Mouse (Mus musculus): ENCODE data around the gene Spn. TPM values are rescaled to one million over a fixed set of nuclear protein-coding genes. Genes with fewer than 3 reads are reported as not detected.

The Spn gene
- total and polyA plus RNA-seq, 2 experiments from 2014 or later: 0.10 to 0.19 TPM

GRCm38 (mm10) chr7:127083689-127084088, 53.9 kb downstream of the Spn start:
- H3K4me2 ChIP-seq (ENCODE audit: low read depth, low read length): no peak overlapping the region
- no peak for TF ChIP-seq EP300 (IDR thresholded peaks at IDR 0.05; ENCODE audit: low read depth)
- no peak for TF ChIP-seq CTCF (IDR thresholded peaks at IDR 0.05; ENCODE audit: low read depth)
- ATAC-seq (ENCODE audit: insufficient read depth, low read depth): no peak

GRCm38 (mm10) chr7:127082995-127083394, 54.6 kb downstream of the Spn start:
- 41% methylated on average over 2 of the region's 2 CpGs for WGBS
- Histone ChIP-seq H3K4me1 (ENCODE audit: control insufficient read depth, insufficient read depth) (peaks cover 7% of the 10 kb centered on the region; the same call in 1 of the 2 replicates), H3K9me3 (replicated peaks; ENCODE audit: control insufficient read depth, low read length) (no peaks in the 10 kb centered on the region), H3K27ac (ENCODE audit: low read depth) (no peak overlapping the region), H3K9ac (replicated peaks; ENCODE audit: low read depth, low read length) (no peak overlapping the region), H3K4me2 (ENCODE audit: low read depth, low read length) (no peak overlapping the region), H3K27me3 (ENCODE audit: control insufficient read depth, insufficient read depth, low read length) (no peaks in the 10 kb centered on the region), H3K4me3 (ENCODE audit: low read depth, low read length) (no peak overlapping the region), H3K36me3 (replicated peaks; ENCODE audit: control insufficient read depth, insufficient read depth, low read length) (no peaks in the 10 kb centered on the region)
- ATAC-seq (ENCODE audit: insufficient read depth, low read depth): no peak
- TF ChIP-seq CTCF (IDR thresholded peaks at IDR 0.05; ENCODE audit: low read depth) (no peak), EP300 (IDR thresholded peaks at IDR 0.05; ENCODE audit: low read depth) (no peak)
- no peak for DNase-seq (ENCODE audit: low spot score)

More at GRCm38 (mm10) chr7:127083689-127084088, 53.9 kb downstream of the Spn start:
- no peak for DNase-seq (ENCODE audit: low spot score)
- WGBS: 76% methylated on average over 4 of the region's 4 CpGs
- no peak overlapping the region for H3K9ac ChIP-seq (replicated peaks; ENCODE audit: low read depth, low read length)
- peaks cover 7% of the 10 kb centered on the region; the same call in 1 of the 2 replicates for H3K4me1 ChIP-seq (ENCODE audit: control insufficient read depth, insufficient read depth)
- no peaks in the 10 kb centered on the region for H3K27me3 ChIP-seq (ENCODE audit: control insufficient read depth, insufficient read depth, low read length)
- no peak overlapping the region for H3K4me3 ChIP-seq (ENCODE audit: low read depth, low read length)
- no peak overlapping the region for H3K27ac ChIP-seq (ENCODE audit: low read depth)
- H3K9me3 ChIP-seq (replicated peaks; ENCODE audit: control insufficient read depth, low read length): no peaks in the 10 kb centered on the region
- no peaks in the 10 kb centered on the region for H3K36me3 ChIP-seq (replicated peaks; ENCODE audit: control insufficient read depth, insufficient read depth, low read length)

- H3K4me3 ChIP-seq (ENCODE audit: low read depth, low read length): no peak overlapping the region
- no peak for DNase-seq (ENCODE audit: low spot score)
- ATAC-seq (ENCODE audit: insufficient read depth, low read depth): no peak
- 50% methylated on average over 8 of the region's 8 CpGs for WGBS
- no peak for TF ChIP-seq CTCF (IDR thresholded peaks at IDR 0.05; ENCODE audit: low read depth)
- TF ChIP-seq EP300 (IDR thresholded peaks at IDR 0.05; ENCODE audit: low read depth): no peak
- H3K36me3 ChIP-seq (replicated peaks; ENCODE audit: control insufficient read depth, insufficient read depth, low read length): no peaks in the 10 kb centered on the region
- H3K27ac ChIP-seq (ENCODE audit: low read depth): no peak overlapping the region
- H3K9me3 ChIP-seq (replicated peaks; ENCODE audit: control insufficient read depth, low read length): no peaks in the 10 kb centered on the region
- no peak overlapping the region for H3K4me2 ChIP-seq (ENCODE audit: low read depth, low read length)
- no peak overlapping the region for H3K9ac ChIP-seq (replicated peaks; ENCODE audit: low read depth, low read length)
- H3K4me1 ChIP-seq (ENCODE audit: control insufficient read depth, insufficient read depth): peaks cover 7% of the 10 kb centered on the region; the same call in 1 of the 2 replicates
- no peaks in the 10 kb centered on the region for H3K27me3 ChIP-seq (ENCODE audit: control insufficient read depth, insufficient read depth, low read length)
These were observed 55.4 kb downstream of the Spn start for GRCm38 (mm10) chr7:127082271-127082670.

Other genes starting within 250 kb of the Spn start
- gene Tmem219, start 214.9 kb downstream of the Spn start, total RNA-seq (2014; rRNA removed; ENCODE audit: low replicate concordance): 19.9 and 30.0 TPM in 2 replicates
- gene Tmem219, start 214.9 kb downstream of the Spn start, polyA plus RNA-seq (2015; fragmentation: Nextera tagmentation; extraction: Ambion mirVana): 19.9 and 20.5 TPM in 2 replicates
- gene Kctd13, start 208.9 kb downstream of the Spn start, total RNA-seq (2014; rRNA removed; ENCODE audit: low replicate concordance): 6.8 and 8.2 TPM in 2 replicates
- 11.2 TPM in 2 replicates for gene Kctd13, start 208.9 kb downstream of the Spn start, polyA plus RNA-seq (2015; fragmentation: Nextera tagmentation; extraction: Ambion mirVana)
- gene Asphd1, start 188.2 kb downstream of the Spn start, total RNA-seq (2014; rRNA removed; ENCODE audit: low replicate concordance): 0.23 TPM in 1 of 2 replicates, not detected in the other
- not detected in 2 replicates for gene Asphd1, start 188.2 kb downstream of the Spn start, polyA plus RNA-seq (2015; fragmentation: Nextera tagmentation; extraction: Ambion mirVana)
- gene Sez6l2, start 187.3 kb downstream of the Spn start, total RNA-seq (2014; rRNA removed; ENCODE audit: low replicate concordance): 8.7 and 14.2 TPM in 2 replicates
- 1.5 and 1.7 TPM in 2 replicates for gene Sez6l2, start 187.3 kb downstream of the Spn start, polyA plus RNA-seq (2015; fragmentation: Nextera tagmentation; extraction: Ambion mirVana)
- 135 and 150 TPM in 2 replicates for gene Cdipt, start 161.9 kb downstream of the Spn start, total RNA-seq (2014; rRNA removed; ENCODE audit: low replicate concordance)
- gene Cdipt, start 161.9 kb downstream of the Spn start, polyA plus RNA-seq (2015; fragmentation: Nextera tagmentation; extraction: Ambion mirVana): 64.0 and 67.5 TPM in 2 replicates
- gene Cdiptos, start 161.7 kb downstream of the Spn start, total RNA-seq (2014; rRNA removed; ENCODE audit: low replicate concordance): 1.8 TPM in 1 of 2 replicates, not detected in the other
- gene Cdiptos, start 161.7 kb downstream of the Spn start, polyA plus RNA-seq (2015; fragmentation: Nextera tagmentation; extraction: Ambion mirVana): 1.2 and 1.5 TPM in 2 replicates
- 24.2 and 32.5 TPM in 2 replicates for gene Mvp, start 123.2 kb downstream of the Spn start, total RNA-seq (2014; rRNA removed; ENCODE audit: low replicate concordance)
- gene Mvp, start 123.2 kb downstream of the Spn start, polyA plus RNA-seq (2015; fragmentation: Nextera tagmentation; extraction: Ambion mirVana): 16.1 and 17.4 TPM in 2 replicates
- gene Pagr1b, start 121.3 kb downstream of the Spn start, total RNA-seq (2014; rRNA removed; ENCODE audit: low replicate concordance): not detected in 2 replicates
- gene Pagr1b, start 121.3 kb downstream of the Spn start, polyA plus RNA-seq (2015; fragmentation: Nextera tagmentation; extraction: Ambion mirVana): not detected in 2 replicates
- gene Pagr1a, start 120.5 kb downstream of the Spn start, total RNA-seq (2014; rRNA removed; ENCODE audit: low replicate concordance): not detected in 2 replicates
- 21.7 and 44.8 TPM in 2 replicates for gene Pagr1a, start 120.5 kb downstream of the Spn start, polyA plus RNA-seq (2015; fragmentation: Nextera tagmentation; extraction: Ambion mirVana)
- 22.8 and 24.8 TPM in 2 replicates for gene Gm42742, start 116.7 kb downstream of the Spn start, total RNA-seq (2014; rRNA removed; ENCODE audit: low replicate concordance)
- 5.7 and 44.5 TPM in 2 replicates for gene Gm42742, start 116.7 kb downstream of the Spn start, polyA plus RNA-seq (2015; fragmentation: Nextera tagmentation; extraction: Ambion mirVana)
- gene Prrt2, start 116.6 kb downstream of the Spn start, total RNA-seq (2014; rRNA removed; ENCODE audit: low replicate concordance): not detected in 2 replicates
- 0.23 and 1.1 TPM in 2 replicates for gene Prrt2, start 116.6 kb downstream of the Spn start, polyA plus RNA-seq (2015; fragmentation: Nextera tagmentation; extraction: Ambion mirVana)
- 89.0 and 89.3 TPM in 2 replicates for gene Maz, start 110.8 kb downstream of the Spn start, total RNA-seq (2014; rRNA removed; ENCODE audit: low replicate concordance)
- gene Maz, start 110.8 kb downstream of the Spn start, polyA plus RNA-seq (2015; fragmentation: Nextera tagmentation; extraction: Ambion mirVana): 15.6 and 16.1 TPM in 2 replicates
- 20.9 and 43.1 TPM in 2 replicates for gene Kif22, start 95.4 kb downstream of the Spn start, total RNA-seq (2014; rRNA removed; ENCODE audit: low replicate concordance)
- 22.4 and 22.8 TPM in 2 replicates for gene Kif22, start 95.4 kb downstream of the Spn start, polyA plus RNA-seq (2015; fragmentation: Nextera tagmentation; extraction: Ambion mirVana)
- not detected in 2 replicates for gene Zg16, start 50.5 kb downstream of the Spn start, total RNA-seq (2014; rRNA removed; ENCODE audit: low replicate concordance)
- gene Zg16, start 50.5 kb downstream of the Spn start, polyA plus RNA-seq (2015; fragmentation: Nextera tagmentation; extraction: Ambion mirVana): 0.33 TPM in 1 of 2 replicates, not detected in the other
- gene AI467606, start 46.5 kb downstream of the Spn start, total RNA-seq (2014; rRNA removed; ENCODE audit: low replicate concordance): 0.50 and 5.4 TPM in 2 replicates
- 0.89 and 0.94 TPM in 2 replicates for gene AI467606, start 46.5 kb downstream of the Spn start, polyA plus RNA-seq (2015; fragmentation: Nextera tagmentation; extraction: Ambion mirVana)
- 0.42 and 2.3 TPM in 2 replicates for gene Qprt, start 15.6 kb downstream of the Spn start, total RNA-seq (2014; rRNA removed; ENCODE audit: low replicate concordance)
- 0.88 and 1.1 TPM in 2 replicates for gene Qprt, start 15.6 kb downstream of the Spn start, polyA plus RNA-seq (2015; fragmentation: Nextera tagmentation; extraction: Ambion mirVana)
- 39.3 and 39.9 TPM in 2 replicates for gene Cd2bp2, start 58.2 kb upstream of the Spn start, total RNA-seq (2014; rRNA removed; ENCODE audit: low replicate concordance)
- 26.9 and 27.2 TPM in 2 replicates for gene Cd2bp2, start 58.2 kb upstream of the Spn start, polyA plus RNA-seq (2015; fragmentation: Nextera tagmentation; extraction: Ambion mirVana)
- gene Tbc1d10b, start 70.6 kb upstream of the Spn start, total RNA-seq (2014; rRNA removed; ENCODE audit: low replicate concordance): 30.2 and 45.3 TPM in 2 replicates
- 9.6 and 10.8 TPM in 2 replicates for gene Tbc1d10b, start 70.6 kb upstream of the Spn start, polyA plus RNA-seq (2015; fragmentation: Nextera tagmentation; extraction: Ambion mirVana)
- 22.1 TPM in 1 of 2 replicates, not detected in the other for gene Mylpf, start 71.1 kb upstream of the Spn start, total RNA-seq (2014; rRNA removed; ENCODE audit: low replicate concordance)
- 3.2 and 5.4 TPM in 2 replicates for gene Mylpf, start 71.1 kb upstream of the Spn start, polyA plus RNA-seq (2015; fragmentation: Nextera tagmentation; extraction: Ambion mirVana)
- gene Zfp553, start 95.2 kb upstream of the Spn start, total RNA-seq (2014; rRNA removed; ENCODE audit: low replicate concordance): 11.8 and 18.5 TPM in 2 replicates
- gene Zfp553, start 95.2 kb upstream of the Spn start, polyA plus RNA-seq (2015; fragmentation: Nextera tagmentation; extraction: Ambion mirVana): 10.9 and 11.2 TPM in 2 replicates
- gene Sept1, start 95.3 kb upstream of the Spn start, total RNA-seq (2014; rRNA removed; ENCODE audit: low replicate concordance): 2.3 and 8.6 TPM in 2 replicates
- gene Sept1, start 95.3 kb upstream of the Spn start, polyA plus RNA-seq (2015; fragmentation: Nextera tagmentation; extraction: Ambion mirVana): 18.7 and 19.4 TPM in 2 replicates
- 38.5 and 43.6 TPM in 2 replicates for gene Zfp771, start 106.5 kb upstream of the Spn start, total RNA-seq (2014; rRNA removed; ENCODE audit: low replicate concordance)
- 23.3 and 26.4 TPM in 2 replicates for gene Zfp771, start 106.5 kb upstream of the Spn start, polyA plus RNA-seq (2015; fragmentation: Nextera tagmentation; extraction: Ambion mirVana)
- gene Dctpp1, start 122.9 kb upstream of the Spn start, total RNA-seq (2014; rRNA removed; ENCODE audit: low replicate concordance): 152 and 165 TPM in 2 replicates
- gene Dctpp1, start 122.9 kb upstream of the Spn start, polyA plus RNA-seq (2015; fragmentation: Nextera tagmentation; extraction: Ambion mirVana): 94.2 and 97.1 TPM in 2 replicates
- gene Sephs2, start 136.2 kb upstream of the Spn start, total RNA-seq (2014; rRNA removed; ENCODE audit: low replicate concordance): 76.5 and 78.0 TPM in 2 replicates
- gene Sephs2, start 136.2 kb upstream of the Spn start, polyA plus RNA-seq (2015; fragmentation: Nextera tagmentation; extraction: Ambion mirVana): 51.8 and 55.7 TPM in 2 replicates
- gene Itgal, start 158.4 kb upstream of the Spn start, total RNA-seq (2014; rRNA removed; ENCODE audit: low replicate concordance): 1.7 and 4.0 TPM in 2 replicates
- 0.96 and 1.1 TPM in 2 replicates for gene Itgal, start 158.4 kb upstream of the Spn start, polyA plus RNA-seq (2015; fragmentation: Nextera tagmentation; extraction: Ambion mirVana)
- 46.8 and 54.3 TPM in 2 replicates for gene Zfp768, start 207.8 kb upstream of the Spn start, total RNA-seq (2014; rRNA removed; ENCODE audit: low replicate concordance)
- gene Zfp768, start 207.8 kb upstream of the Spn start, polyA plus RNA-seq (2015; fragmentation: Nextera tagmentation; extraction: Ambion mirVana): 18.4 and 22.0 TPM in 2 replicates
- 5.8 TPM in 2 replicates for gene Zfp747, start 238.2 kb upstream of the Spn start, total RNA-seq (2014; rRNA removed; ENCODE audit: low replicate concordance)
- gene Zfp747, start 238.2 kb upstream of the Spn start, polyA plus RNA-seq (2015; fragmentation: Nextera tagmentation; extraction: Ambion mirVana): 3.0 and 3.8 TPM in 2 replicates
- gene 9130019O22Rik, start 249.3 kb upstream of the Spn start, total RNA-seq (2014; rRNA removed; ENCODE audit: low replicate concordance): 2.4 and 3.2 TPM in 2 replicates
- gene 9130019O22Rik, start 249.3 kb upstream of the Spn start, polyA plus RNA-seq (2015; fragmentation: Nextera tagmentation; extraction: Ambion mirVana): 2.8 TPM in 2 replicates

Measured in heart, postnatal 0 days (tissue).